Mouse (Mus musculus) lung, postnatal 25 days (tissue): ENCODE results near the gene Col13a1.

ENCODE experiments used
- DNase-seq: peaks from one replicate; pipeline ENCODE4 v3.0.0; 2022; ENCODE audit warnings: low spot score

The Col13a1 gene

GRCm38 (mm10) chr10:61905308-61905707, 73.6 kb downstream of the Col13a1 start:
- DNase-seq, result peak; percentile 48

- no peak for DNase-seq
These were observed 80.8 kb downstream of the Col13a1 start for GRCm38 (mm10) chr10:61898116-61898515.

GRCm38 (mm10) chr10:61894564-61894963, 84.3 kb downstream of the Col13a1 start:
- DNase-seq, result no peak

GRCm38 (mm10) chr10:61891138-61891537, 87.8 kb downstream of the Col13a1 start:
- no peak for DNase-seq

- no peak for DNase-seq
These were observed 88.6 kb downstream of the Col13a1 start for GRCm38 (mm10) chr10:61890294-61890693.

GRCm38 (mm10) chr10:61879427-61879826, 99.5 kb downstream of the Col13a1 start:
- DNase-seq, result peak; percentile 30

GRCm38 (mm10) chr10:61877787-61878186, 101.1 kb downstream of the Col13a1 start:
- peak; percentile 39 for DNase-seq

- no peak for DNase-seq
These were observed 109.1 kb downstream of the Col13a1 start for GRCm38 (mm10) chr10:61869796-61870195.

- DNase-seq, result no peak
These were observed 112.8 kb downstream of the Col13a1 start for GRCm38 (mm10) chr10:61866045-61866580.

- no peak for DNase-seq
These were observed 119.5 kb downstream of the Col13a1 start for GRCm38 (mm10) chr10:61859451-61859850.

GRCm38 (mm10) chr10:61855139-61855675, 123.7 kb downstream of the Col13a1 start:
- DNase-seq, result no peak

GRCm38 (mm10) chr10:61852824-61853223, 126.1 kb downstream of the Col13a1 start:
- no peak for DNase-seq

GRCm38 (mm10) chr10:61848553-61848952, 130.4 kb downstream of the Col13a1 start:
- peak; percentile 21 for DNase-seq

GRCm38 (mm10) chr10:61845476-61845875, 133.4 kb downstream of the Col13a1 start:
- no peak for DNase-seq

GRCm38 (mm10) chr10:61844475-61844874, 134.4 kb downstream of the Col13a1 start:
- no peak for DNase-seq

- DNase-seq, result no peak
These were observed 136.6 kb downstream of the Col13a1 start for GRCm38 (mm10) chr10:61842261-61842660.

- DNase-seq, result no peak
These were observed 139.6 kb downstream of the Col13a1 start for GRCm38 (mm10) chr10:61839326-61839725.

- peak; percentile 37 for DNase-seq
These were observed 140.1 kb downstream of the Col13a1 start for GRCm38 (mm10) chr10:61838769-61839168.

- no peak for DNase-seq
These were observed 141.6 kb downstream of the Col13a1 start for GRCm38 (mm10) chr10:61837286-61837685.

GRCm38 (mm10) chr10:61834288-61834687, 144.6 kb downstream of the Col13a1 start:
- no peak for DNase-seq

- DNase-seq, result no peak
These were observed 146.2 kb downstream of the Col13a1 start for GRCm38 (mm10) chr10:61832713-61833112.

GRCm38 (mm10) chr10:61831741-61832140, 147.2 kb downstream of the Col13a1 start:
- no peak for DNase-seq

- DNase-seq, result no peak
These were observed 147.7 kb downstream of the Col13a1 start for GRCm38 (mm10) chr10:61831251-61831650.

- no peak for DNase-seq
These were observed 148.1 kb downstream of the Col13a1 start for GRCm38 (mm10) chr10:61830817-61831216.
